Mouse (Mus musculus): ENCODE data around the gene Trmt1. TPM values are rescaled to one million over a fixed set of nuclear protein-coding genes. Genes with fewer than 3 reads are reported as not detected.

The Trmt1 gene
- polyA plus RNA-seq, 1 experiment from 2014 or later: 71.7 TPM

DNA sequence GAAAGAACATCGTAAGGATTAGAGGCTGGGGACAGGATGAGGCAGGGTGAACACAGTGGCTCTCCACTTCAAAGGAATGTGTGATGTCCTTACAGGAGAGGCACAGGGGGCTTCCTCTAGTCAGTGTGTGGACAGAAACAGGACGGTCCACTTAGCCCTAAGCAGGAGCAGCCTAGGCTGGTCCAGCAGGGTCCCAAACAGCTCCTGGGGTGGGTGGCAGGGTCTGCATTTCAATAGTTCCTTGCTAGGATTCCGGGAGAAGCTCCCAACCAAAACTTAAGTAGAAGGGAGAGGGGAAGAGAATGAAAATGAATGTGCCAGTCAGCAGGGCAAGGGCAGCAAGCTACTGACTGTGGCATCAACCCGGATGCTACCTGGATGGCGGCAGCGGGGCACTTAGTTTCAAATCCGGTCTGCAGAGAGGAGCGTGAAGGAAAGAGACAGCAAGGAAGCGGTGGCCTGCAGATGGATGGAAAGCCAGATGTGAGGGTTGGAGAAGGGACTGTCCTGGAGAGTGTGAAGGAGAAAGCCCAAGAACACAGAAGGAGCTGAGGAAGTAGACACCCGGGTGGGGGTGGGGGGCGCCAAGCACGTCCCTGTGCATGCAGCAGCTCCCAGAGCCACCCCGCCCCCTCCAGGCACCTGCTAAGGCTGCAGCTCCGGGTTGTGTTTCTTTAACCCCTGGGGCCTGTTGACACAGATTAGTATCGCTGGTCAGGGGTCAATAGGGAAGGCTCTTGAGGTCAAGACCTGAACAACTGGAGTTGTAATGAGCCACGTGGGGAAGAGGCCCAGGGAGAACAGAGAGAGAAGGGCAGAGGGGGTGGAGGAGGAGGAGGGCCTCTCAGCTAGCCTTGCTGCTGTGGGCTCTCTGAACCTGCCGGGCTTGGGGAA lies 59.2 kb downstream of the Trmt1 start:
- Histone ChIP-seq H3K27me3 (ENCODE audit: low read depth, poor library complexity, severe bottlenecking) (peaks cover 100% of the 10 kb centered on the region), H3K36me3 (no peaks in the 10 kb centered on the region), H3K4me1 (peaks cover 81% of the 10 kb centered on the region), H3K4me3 (peak overlapping the region; percentile 44), H3K9me3 (replicated peaks) (no peaks in the 10 kb centered on the region), H3K27ac (peak overlapping the region; percentile 95)
- WGBS: under 1% methylated on average over 17 of the region's 17 CpGs
- peak; percentile 78 for DNase-seq (ENCODE audit: low spot score)

Other genes with a start within 250 kb of the Trmt1 start
- 199 and 229 TPM in 2 replicates for gene Ier2, start 23.5 kb upstream of the Trmt1 start, polyA plus RNA-seq (2016; fragmentation: Nextera tagmentation; extraction: Ambion mirVana)
- gene Nacc1, start 1.6 kb downstream of the Trmt1 start, polyA plus RNA-seq (2016; fragmentation: Nextera tagmentation; extraction: Ambion mirVana): 31.7 and 32.0 TPM in 2 replicates
- gene Lyl1, start 15.2 kb downstream of the Trmt1 start, polyA plus RNA-seq (2016; fragmentation: Nextera tagmentation; extraction: Ambion mirVana): 4.6 and 4.7 TPM in 2 replicates
- gene G430095P16Rik, start 36.7 kb downstream of the Trmt1 start, polyA plus RNA-seq (2016; fragmentation: Nextera tagmentation; extraction: Ambion mirVana): 3.7 and 8.1 TPM in 2 replicates
- 0.24 and 2.1 TPM in 2 replicates for gene Nfix, start 114.0 kb downstream of the Trmt1 start, polyA plus RNA-seq (2016; fragmentation: Nextera tagmentation; extraction: Ambion mirVana)
- 1.9 and 2.7 TPM in 2 replicates for gene Dand5, start 136.5 kb downstream of the Trmt1 start, polyA plus RNA-seq (2016; fragmentation: Nextera tagmentation; extraction: Ambion mirVana)
- 51.7 and 54.4 TPM in 2 replicates for gene Gadd45gip1, start 145.2 kb downstream of the Trmt1 start, polyA plus RNA-seq (2016; fragmentation: Nextera tagmentation; extraction: Ambion mirVana)
- gene Rad23a, start 154.4 kb downstream of the Trmt1 start, polyA plus RNA-seq (2016; fragmentation: Nextera tagmentation; extraction: Ambion mirVana): 119 and 122 TPM in 2 replicates
- gene Calr, start 160.6 kb downstream of the Trmt1 start, polyA plus RNA-seq (2016; fragmentation: Nextera tagmentation; extraction: Ambion mirVana): 820 and 843 TPM in 2 replicates
- gene Farsa, start 170.7 kb downstream of the Trmt1 start, polyA plus RNA-seq (2016; fragmentation: Nextera tagmentation; extraction: Ambion mirVana): 149 and 156 TPM in 2 replicates
- 92.8 and 99.5 TPM in 2 replicates for gene Syce2, start 185.8 kb downstream of the Trmt1 start, polyA plus RNA-seq (2016; fragmentation: Nextera tagmentation; extraction: Ambion mirVana)
- gene Gcdh, start 207.6 kb downstream of the Trmt1 start, polyA plus RNA-seq (2016; fragmentation: Nextera tagmentation; extraction: Ambion mirVana): 44.5 and 54.2 TPM in 2 replicates
- 14.0 and 18.7 TPM in 2 replicates for gene Klf1, start 215.6 kb downstream of the Trmt1 start, polyA plus RNA-seq (2016; fragmentation: Nextera tagmentation; extraction: Ambion mirVana)
- 6.4 and 8.2 TPM in 2 replicates for gene Dnase2a, start 222.3 kb downstream of the Trmt1 start, polyA plus RNA-seq (2016; fragmentation: Nextera tagmentation; extraction: Ambion mirVana)